Mouse (Mus musculus) frontal cortex, postnatal 36 days (tissue): Measurements from ENCODE around the gene Pfdn2.

ENCODE experiments used
- DNase-seq, 2 experiments: peaks; one replicate each; pipeline ENCODE4 v3.0.0; 2022; ENCODE audit warnings: low spot score in 2 of 2

Pfdn2 gene

DNA sequence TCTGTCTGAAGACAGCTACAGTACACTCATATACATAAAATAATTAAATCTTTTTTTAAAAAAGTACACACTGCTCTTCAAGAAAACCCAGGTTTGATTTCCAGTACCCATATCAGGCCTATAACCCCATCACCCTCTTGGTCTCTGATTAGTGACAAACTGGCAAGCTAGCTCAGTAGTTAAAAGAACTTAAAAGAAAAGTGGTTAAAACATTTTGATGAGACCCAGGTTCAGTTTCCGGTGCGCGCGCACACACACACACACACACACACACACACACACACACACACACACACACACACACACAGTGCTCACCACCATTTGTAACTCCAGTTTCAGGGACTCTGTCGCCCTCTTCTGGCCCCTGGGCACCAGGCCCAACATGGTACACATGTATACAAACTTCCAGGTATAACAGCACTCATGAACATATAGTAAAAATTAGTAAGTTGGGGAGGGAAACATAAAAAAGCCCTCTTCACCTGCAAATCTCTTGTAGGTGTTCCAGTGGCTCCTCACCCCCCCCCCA, 10.4 kb downstream of the Pfdn2 start:
- DNase-seq = no peak

DNA sequence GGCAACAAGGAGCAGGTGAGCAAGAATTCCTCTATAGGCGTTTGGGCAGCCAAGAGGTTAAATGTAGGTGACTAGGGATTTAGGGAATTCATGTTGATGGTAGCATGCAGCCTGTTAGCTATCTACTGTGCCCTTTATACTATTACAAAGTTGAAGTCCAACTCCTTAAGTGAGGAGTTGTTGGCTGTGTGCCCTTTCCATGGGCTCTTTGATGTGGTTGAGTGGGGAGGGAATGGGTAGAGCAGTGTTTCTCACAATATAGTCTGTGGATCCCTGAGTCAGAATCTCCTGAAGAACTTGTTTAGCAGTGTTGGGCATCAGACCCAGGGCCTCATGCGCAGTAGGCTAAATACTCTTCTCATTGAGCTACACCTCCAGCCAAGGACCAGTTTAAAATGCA, 11.3 kb downstream of the Pfdn2 start:
- DNase-seq = no peak

DNA sequence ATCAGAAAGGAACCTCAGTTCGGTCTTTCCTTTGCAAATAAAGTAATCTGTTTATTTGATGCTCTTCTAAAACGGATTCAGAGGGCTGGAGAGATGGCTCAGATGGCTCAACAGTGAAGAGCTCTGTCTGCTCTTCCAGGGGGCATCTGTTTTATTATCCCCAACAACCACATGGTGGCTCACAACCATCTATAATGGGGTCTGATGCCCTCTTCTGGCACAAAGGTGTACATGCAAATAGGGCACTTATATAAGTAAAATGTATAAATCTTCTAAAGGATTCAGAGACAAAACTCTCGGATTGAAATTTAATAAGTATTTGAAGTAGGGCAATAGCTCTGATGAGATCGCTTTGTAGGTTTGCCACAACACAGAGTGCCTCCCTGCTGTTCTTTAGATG, 13.0 kb downstream of the Pfdn2 start:
- peak; percentile 15 to 47 for DNase-seq

DNA sequence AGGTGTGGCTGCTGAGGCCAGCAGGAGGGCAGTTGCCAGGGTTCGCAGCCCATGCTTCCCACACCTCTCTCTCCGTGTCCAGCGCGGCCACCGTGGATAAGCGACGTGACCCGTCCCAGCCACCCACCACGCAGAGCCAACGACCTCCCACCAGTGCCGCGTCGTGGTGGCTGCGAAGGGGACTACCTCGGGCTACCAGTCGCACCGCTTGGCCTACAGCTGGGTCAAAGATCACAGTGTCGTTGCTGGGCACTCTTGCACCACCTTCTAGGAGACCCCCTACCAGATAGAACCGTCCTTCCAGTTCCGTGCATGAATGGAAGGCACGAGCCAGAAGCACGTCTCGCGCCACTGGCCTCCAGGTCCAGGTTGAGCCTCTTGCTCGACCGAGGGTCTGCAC, 14.8 kb downstream of the Pfdn2 start:
- DNase-seq = peak in 1 of 2 experiments; percentile 26

DNA sequence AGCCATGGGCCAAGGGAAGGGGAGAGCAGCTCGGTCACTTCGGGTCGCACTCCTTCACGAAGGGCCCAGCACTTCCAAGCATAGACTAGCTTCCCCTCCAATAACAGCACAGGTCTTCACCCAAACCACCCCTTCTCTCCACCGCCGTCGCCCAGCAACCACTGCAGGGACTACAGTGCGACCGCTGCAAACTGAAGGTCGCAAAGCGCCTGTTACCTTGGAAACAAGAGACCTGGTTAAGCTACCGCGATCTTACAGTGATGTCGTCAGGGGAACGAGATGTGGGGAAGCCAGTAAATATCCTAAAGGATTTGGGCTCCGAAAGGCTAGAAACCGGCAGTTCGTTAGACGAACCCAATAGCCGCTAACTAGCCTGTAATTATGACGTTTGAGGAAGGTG, 15.2 kb downstream of the Pfdn2 start, which contains the start of gene Klhdc9:
Klhdc9 (minus strand) TSS at position 143 of the 400 bp plus-strand sequence.
- DNase-seq = peak; percentile 86 to 95

DNA sequence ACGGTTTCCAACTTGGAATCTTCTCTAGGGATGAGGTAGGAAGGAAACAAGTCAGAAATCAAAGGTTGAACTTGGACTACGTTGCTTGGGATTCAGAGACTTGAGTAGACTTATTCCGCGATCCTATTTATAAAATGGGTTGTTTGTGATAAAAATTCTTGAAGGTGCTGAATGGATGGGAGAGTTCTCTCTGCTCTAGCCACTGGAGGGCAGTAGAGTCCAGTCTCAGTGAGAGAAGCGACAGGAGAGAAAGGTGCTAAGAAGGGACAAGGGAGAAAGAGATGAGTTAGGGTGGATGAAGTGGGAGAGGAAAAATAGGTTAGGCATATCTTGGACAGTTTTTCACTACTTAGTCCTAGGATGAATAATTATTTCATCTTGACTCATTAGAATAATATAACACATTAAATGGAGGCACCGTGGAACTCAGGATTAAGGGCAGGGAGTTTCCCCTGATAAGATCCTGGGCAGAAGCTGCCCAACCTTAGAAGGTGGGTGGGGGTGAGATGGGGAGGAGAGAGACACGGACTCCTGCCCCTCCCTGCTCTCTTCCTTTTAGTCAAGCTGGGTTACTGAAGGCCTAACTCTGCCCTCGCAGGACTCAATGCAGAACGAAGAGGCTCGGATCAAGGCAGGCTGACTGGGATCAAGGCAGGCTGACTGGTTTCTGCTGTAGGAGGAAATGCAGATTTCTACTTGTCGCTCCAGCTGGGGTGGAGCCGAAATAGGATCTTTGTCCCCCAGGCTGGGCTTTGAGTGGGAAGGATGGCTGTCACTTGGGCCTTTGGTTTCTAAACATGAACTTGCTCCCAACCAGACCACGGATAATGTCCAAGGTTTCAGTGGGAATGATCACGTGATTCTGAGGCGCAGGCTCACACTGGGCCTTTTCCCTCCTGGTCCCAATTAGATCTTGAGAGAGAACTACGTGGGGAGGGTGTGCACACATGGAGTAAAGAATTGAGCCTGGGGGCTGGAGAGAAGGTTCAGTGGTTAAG, 15.9 kb downstream of the Pfdn2 start:
- peak; percentile 73 for DNase-seq

DNA sequence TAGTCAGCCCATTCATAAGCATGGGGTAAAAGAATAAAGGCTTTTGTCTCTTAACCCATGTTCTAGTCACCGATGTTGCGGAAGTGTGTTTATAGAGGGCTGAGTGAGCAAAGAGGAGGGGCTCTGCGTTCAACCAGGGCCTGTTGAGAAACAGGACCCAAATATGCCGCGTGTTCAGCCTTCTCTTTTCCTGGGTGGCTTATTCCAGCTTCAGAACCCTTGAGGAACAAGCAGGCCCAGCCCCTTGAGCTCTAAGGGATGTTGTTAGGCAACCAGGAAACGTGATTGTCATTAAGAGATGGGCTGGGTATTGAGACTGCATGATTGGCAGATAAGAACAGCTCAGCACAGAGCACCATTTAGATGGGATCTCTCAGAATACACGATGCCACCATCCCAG, 20.5 kb downstream of the Pfdn2 start:
- no peak for DNase-seq

DNA sequence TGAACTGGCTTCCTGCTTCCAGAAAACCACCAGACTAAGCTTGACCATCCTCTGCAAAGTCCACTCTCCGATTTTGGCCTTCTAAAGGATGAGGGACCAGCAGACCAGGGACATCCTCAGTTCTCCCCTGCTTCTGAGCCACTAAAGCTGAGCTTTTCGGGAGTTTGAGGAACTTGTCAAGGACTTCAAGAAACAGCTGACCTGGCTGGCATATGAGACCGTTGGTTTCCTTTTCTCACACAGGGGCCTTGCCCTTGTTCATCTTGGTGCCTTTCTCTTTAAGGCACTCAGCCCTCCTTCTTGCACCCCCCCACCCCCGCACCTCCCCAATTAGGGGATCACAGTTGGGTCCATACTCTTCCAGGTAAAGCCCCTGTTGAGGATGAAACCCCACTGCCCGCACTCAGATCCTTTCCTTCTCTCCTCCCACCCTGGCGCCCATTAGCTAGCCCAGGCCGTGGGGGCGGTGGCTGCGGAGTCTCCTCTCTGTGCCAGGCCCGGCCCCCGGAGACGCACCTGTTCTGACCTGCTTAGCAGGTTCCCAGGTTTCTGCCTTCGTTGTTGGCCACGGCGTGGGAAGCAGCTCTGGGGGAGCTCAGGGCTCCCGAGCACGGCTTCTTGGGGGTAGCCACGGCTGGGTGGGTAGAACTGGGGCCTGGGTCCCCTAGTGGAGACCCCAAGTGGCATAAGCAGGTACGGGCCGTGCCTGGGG, 24.5 kb downstream of the Pfdn2 start, which contains the start of gene Nectin4:
Nectin4 (plus strand) TSS at position 255 of the 712 bp plus-strand sequence.
- no peak for DNase-seq

DNA sequence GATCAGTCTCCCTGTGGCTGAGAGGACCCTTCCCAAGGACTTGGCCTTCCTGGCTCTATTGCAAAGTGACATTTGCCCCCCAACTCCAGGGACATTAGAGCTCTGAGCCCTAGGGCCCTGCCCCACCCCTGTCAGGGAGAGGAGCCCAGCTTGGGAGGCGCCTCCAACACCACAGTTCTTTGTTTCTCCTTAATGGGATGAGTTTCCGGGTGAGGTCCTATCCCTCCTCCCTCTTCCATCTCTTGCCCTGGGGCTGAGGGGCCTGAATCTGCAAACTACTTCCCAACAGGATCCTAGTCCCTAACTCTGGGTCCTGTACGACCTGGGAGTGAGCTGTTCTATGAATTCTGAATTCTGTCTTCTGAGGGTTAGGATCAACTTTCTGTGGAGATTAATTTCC, 27.4 kb downstream of the Pfdn2 start:
- no peak for DNase-seq

DNA sequence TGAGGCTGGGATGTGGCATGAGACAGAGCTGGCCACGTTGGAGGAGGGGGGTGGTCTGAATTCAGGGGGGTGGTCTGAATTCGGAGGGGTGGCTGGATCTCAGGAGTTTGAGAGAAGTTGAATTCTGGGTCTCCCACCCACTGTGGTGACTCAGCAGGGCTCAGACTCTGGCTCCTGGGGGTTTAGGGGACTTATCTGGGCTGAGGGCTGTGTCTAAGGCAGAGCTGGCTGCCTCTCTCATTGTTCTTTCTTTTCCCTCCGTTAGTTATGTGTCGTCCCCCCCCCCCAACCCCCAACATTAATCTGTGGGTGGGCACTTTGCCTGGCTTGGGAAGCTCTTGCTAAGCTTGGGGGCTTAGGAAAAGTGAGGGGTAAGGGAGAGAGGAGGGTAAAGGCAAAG, 28.5 kb downstream of the Pfdn2 start:
- DNase-seq = no peak

DNA sequence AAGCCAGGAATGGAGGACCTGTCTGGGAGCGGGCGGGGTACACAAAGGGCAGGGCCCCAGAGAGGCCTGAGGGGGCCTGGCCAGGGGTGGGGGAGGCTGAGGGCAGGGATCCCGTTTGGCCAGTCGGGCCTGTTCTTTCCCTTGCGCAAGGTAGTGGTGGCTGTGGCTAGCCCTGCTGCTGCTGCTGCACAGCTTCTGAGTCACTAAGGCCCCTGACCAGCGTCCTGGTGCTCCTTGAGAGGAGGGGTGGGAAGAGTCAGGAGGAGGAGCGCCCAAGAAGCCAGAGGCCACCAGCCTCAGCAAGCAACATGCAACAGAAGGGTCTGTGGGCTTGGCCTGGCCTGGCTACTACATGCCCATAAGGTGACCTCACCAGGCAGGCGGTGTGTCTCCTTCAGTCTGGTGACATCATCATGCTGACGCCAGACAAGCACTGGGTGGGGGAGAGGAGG, 30.2 kb downstream of the Pfdn2 start:
- no peak for DNase-seq

DNA sequence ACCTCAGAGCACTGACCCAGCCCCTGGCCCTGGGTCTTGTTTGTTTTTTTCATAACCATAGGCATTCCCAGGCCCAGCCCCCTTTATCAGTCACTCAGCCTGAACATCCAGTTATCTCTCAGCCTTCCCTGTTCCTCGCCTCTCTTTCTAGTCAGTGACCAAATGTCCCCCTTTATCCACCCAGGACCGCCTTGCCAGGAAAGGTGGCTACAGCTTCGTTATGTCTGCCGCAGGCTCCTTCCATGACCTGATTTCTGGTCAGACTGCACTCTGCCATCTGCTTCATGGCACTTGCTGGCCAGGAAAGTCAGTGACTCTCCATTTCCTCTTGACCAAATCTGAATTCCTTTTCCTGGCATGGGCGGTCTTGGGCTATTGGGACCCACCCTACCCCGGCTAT, 32.8 kb downstream of the Pfdn2 start:
- no peak for DNase-seq

DNA sequence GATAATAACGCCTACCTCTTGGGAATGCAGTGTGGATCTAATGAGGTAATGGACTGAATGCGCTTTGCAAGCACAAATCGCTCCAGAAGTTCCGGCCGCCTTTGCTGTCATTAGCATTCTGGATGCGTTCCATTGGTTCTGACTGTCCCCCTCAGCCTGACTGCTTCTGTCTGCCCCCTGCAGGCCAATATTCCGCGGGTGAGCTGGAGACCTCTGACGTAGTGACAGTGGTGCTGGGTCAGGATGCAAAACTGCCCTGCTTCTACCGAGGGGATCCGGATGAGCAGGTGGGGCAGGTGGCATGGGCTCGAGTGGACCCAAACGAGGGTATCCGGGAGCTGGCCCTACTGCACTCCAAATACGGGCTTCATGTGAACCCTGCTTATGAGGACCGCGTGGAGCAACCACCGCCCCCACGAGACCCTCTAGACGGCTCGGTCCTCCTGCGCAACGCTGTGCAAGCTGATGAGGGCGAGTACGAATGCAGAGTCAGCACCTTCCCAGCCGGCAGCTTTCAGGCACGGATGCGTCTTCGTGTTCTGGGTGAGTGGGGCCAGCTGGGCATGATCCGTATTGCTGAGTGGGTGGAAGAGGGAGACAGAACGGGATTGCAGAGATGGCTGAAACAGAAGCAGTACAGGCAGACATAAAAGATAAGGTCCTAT, 34.6 kb downstream of the Pfdn2 start:
- peak; percentile 61 to 67 for DNase-seq

DNA sequence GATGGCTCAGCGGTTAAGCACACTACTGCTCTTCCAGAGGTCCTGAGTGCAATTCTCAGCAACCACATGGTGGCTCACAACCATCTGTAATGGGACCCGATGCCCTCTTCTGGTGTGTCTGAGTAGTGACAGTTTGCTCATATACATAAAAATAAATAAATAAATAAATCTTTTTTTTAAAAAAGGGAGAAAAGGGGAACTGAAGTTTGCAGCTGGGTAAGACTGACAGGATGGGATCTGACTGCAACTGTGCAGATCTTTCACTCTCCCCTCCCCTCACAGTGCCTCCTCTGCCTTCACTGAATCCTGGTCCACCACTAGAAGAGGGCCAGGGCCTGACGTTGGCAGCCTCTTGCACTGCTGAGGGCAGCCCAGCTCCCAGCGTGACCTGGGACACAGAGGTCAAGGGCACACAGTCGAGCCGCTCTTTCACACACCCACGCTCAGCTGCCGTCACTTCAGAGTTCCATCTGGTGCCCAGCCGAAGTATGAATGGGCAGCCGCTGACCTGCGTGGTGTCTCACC, 36.7 kb downstream of the Pfdn2 start:
- no peak for DNase-seq

DNA sequence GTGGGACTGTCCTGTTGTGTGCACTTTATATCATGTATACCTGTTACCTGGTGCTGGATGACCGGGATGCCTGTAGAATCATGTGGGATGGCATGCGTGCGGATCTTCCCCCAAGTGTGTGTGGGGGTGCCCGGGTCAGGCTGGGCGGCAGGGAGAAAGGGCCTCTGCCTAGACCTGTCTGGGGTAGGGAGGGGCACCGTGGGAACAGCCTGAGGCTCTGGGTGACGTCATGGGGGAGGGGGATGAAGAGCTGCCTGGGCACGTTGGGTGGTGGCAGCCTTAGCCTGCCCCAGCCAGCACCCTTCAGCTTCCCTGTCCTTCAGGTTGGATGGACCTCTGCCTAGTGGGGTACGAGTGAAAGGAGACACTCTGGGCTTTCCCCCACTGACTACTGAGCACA, 38.9 kb downstream of the Pfdn2 start:
- no peak for DNase-seq

DNA sequence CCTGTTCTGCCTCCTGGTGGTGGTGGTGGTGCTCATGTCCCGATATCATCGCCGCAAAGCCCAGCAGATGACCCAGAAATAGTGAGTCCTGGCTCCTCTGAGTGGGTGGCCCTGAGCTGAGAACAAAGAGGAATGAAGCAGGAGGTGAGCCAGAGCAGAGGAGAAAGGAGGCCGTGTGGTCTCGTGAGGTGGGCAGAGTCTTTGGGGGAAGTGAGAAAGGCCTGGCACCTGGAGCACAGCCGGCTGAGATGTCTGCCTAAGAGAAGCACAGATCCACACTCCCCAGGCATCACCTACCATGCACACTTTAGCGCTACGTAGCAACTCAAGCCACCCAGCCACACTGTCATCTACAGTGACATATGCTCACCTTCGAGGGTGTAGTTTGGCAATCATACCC, 39.7 kb downstream of the Pfdn2 start:
- no peak for DNase-seq

DNA sequence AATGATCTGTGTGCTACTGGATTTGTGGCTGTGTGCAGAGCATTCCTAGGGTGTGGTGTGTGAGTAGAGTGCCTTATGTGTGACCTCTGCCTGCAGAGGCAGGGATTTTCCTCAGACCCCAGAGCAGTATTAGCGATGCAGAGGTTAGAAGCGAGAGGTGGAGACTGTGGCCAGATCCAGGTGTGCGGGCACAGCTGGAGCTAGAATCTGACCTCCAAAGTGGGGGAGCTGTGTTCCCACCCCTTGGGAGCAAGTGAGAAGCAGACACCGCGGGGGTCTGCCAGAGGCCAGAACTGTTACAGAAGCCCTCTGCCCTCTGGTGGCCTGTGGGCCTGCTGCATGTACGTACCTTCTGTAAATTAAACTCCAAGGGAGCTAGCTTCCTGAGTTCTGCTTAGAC, 41.6 kb downstream of the Pfdn2 start:
- DNase-seq = no peak

DNA sequence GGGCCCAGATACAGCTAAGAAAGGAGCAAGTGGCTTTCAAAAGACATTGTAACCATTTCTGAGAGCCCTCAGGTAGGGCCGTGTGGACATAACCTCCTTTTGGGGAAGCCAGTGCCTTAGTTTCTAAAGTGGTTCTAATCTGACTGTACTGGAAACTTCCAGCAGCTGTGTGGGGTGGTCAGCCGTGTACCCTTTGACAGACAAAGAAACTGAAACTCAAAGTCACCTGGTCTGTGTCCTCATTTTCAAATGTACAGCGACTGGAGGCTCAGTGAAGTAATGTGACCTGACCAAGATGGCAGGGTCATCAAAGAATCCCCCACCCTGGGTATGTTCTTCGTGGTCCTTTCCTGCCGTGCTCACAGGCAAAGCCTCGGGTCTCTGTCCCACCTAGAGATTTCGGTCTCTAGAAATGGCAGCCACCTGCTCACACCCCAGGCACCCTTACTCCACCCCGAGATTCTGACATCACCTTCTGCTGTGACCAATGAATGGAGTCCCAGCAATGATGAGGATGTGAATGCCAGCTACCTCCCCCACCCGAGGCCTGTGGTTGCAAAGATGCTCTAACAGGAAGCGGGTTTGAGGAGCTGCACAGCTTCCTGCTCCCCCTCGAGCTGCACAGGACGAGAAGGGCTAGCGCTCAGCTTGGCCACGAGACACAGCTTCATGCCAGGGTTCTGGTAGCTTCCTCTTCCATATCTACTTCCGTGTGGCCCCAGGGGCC, 43.1 kb downstream of the Pfdn2 start, which contains the start of gene Arhgap30:
Arhgap30 (plus strand) TSS at position 579 of the 727 bp plus-strand sequence.
- DNase-seq = peak in 1 of 2 experiments; percentile 12

DNA sequence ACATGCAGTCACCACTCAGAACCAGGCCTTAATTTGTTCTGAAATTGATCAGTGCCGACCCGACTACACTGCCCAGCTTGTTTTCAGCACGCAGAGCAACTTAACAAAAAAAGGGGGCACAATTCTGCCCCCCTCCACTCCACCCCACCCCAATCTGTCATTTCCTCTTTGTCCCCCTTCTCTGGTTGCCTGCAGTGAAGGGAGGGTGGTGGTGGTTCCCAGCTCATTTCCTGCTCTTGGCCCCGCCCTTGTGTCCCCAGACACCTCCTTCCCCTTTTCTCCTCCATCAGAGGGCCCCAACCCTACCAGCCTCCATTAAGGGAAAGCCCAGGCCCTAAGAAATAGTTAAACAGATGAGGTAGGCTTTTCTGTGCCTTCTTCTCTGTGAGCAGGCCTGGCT, 44.6 kb downstream of the Pfdn2 start:
- no peak for DNase-seq

DNA sequence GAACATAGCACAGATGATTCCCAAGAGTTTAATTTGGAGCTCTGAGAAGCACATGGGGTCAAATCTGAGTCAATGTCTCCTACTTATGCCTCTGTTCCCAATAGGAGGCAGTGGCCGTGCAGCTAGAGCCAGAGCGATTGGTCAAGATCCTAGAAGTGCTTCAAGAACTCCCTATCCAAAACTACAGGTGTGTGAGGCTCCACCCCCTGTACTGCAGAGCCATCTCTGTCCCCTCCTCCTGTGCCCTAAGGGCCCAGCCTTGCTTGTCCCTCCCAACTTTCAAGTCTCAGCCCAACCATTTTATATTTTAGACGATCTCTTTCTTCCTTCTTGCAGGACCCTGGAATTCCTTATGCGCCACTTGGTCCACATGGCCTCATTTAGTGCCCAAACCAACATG, 56.4 kb downstream of the Pfdn2 start:
- DNase-seq = no peak

DNA sequence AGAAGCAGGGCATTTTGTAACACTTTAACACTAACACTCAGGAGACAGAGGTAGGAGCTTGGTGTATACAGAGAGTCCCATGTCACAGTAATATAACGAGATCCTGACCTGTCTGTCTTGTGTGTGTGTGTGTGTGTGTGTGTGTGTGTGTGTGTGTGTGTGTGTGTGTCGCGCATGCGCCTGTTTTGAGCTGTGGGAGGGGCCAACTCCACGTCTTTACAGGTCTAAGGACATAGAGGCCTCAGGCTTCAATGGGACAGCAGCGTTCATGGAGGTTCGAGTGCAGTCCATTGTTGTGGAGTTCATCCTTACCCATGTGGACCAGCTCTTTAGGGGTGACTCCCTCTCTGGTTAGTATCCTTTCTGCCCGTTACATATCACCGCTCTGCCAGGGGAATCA, 57.5 kb downstream of the Pfdn2 start:
- no peak for DNase-seq
